Mouse (Mus musculus): ENCODE data around the gene Kdm4b.

Gene Kdm4b

DNA sequence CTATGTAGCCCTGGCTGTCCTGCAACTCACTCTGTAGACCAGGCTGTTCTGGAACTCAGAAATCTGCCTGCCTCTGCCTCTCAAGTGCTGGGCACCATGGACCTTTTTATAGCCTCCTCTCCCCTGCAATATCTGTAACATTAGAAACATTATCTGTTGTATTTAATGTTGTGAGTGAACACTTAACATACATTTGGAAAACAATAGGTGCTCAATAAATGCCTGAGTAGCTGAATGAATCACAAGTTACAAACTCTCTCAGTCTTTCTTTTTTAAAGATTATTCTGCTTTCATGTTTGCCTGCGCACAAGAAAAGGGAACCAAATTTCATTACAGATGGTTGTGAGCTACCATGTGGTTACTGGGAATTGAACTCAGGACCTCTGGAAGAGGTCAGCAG lies 27.6 kb upstream of the Kdm4b start:
- DNase-seq (ENCODE audit: extremely low read depth, low read depth) = no peak

DNA sequence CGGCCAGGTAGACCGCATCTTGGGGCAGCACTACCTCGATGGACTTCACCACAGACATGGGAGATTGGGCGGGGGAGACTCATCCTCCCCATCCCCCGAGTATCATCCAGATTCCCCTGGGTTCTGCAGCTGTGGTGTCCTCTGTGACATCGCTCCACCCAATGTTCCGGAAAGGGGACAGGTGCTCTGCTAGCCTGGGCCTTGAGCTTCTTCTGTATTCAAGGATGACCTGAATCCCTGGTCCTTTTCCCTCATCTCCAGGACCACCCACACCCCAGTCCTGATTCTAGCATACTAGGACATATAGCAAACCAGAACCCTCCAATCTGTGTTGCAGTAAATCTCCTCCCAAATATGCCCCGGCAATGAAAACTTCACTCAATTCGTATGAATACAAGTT lies 25.7 kb upstream of the Kdm4b start, which contains the start of gene Arrdc5:
Gene Arrdc5 (minus strand): TSS at position 101 of the 400 bp plus-strand sequence.
- no peak for DNase-seq (ENCODE audit: extremely low read depth, low read depth)

DNA sequence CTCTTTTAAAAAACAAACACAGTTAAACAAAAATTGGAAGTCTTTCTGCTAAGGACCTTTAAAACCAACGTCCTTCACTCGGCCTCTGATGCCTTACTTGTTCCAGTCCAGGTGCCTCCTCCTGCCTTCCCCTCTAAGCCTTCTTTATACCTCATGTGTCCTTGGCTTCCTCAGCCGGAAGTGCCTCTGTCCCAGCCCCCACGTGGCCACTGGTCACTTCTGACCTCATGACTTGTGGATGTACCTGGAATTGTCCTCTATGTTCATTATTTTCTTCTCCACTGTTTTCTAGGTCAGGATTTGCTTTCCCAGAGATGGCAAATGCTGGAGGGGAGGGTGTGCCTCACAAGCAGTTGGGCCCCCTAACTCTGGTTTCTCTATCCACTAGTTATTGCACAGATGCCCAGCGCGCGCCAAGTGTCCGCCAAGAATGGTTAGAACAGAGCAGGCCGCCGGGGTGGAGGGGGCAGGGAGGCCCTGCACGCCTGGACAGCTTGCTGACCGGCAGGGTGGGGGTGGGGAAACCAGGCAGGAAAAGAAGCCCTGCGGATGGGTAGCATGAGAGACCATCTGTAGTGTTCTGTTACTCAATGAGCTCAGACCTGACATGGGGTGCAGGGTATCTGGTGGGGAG lies 23.4 kb upstream of the Kdm4b start:
- DNase-seq (ENCODE audit: extremely low read depth, low read depth) = no peak

DNA sequence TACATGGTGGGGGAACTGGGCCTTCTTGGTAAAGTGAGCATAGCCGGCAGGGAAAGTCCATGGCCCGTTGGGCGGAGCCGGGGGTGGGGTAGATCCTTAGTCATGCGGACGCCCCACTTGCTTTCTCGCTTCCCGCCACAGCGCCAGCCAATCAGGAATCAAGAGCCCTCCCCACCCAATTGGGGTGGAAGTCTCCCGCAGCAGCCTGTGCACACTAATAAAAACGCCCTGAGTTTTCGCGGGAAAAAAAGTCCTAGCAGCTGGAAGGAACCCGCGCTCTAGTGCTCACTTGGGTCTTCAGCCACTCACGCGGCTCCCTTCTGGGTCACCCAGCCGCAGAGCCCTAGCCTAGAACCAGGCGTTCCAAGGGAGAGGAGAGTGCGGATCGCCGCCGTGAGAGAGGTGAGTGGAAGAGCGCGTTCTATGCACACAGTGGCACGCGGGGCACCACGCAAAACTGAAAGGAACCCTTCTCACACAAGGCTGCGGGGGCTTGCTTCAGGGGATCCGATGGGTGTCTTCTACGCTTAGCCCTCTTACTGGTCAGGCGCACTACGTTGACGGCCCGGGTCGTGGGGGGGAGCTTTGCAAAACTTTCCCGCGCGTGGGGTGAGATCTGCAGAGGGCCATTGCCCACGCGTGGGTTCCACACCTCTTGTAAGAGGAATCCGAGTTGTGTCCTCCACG lies 22.6 kb upstream of the Kdm4b start, which contains the start of gene Uhrf1:
Gene Uhrf1 (plus strand): TSS at position 162 of the 687 bp plus-strand sequence.
- peak; percentile 95 for DNase-seq (ENCODE audit: extremely low read depth, low read depth)

DNA sequence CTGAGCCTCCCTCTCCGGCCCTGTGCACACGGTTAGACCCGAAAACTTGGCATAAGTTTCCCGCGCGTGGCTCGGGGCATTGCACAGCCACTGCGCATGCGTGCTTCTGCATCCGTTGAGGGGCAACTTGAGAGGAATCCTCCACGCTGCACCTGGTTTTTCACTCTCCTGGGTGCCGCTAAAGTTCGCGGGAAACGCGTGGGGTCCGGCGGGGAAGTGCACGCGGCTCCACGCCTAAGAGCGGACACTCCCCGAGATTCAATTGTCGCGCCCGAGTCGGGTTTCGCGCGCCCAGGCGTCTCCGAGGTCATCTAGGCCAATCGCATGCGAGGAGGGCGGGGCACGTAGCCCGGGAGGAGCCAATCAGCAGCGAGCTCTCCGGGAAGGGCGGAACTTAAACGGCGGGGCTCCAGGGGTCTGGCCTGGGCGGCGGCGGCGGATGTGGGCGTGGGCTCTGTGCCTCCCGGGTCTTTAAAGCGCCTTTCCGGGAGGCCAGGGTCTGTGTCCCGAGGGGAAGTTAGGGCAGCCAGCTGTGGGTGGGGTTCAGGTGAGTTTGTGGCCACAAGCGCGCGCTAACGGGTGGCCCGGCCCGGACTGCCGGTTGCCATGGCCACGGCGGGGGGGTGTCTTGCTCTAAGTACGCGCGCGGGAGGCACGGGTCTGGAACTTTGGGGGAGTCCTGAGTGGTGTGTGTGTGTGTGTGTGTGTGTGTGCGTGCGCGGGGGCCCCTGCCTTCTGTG lies 21.8 kb upstream of the Kdm4b start:
- peak; percentile 88 for DNase-seq (ENCODE audit: extremely low read depth, low read depth)

DNA sequence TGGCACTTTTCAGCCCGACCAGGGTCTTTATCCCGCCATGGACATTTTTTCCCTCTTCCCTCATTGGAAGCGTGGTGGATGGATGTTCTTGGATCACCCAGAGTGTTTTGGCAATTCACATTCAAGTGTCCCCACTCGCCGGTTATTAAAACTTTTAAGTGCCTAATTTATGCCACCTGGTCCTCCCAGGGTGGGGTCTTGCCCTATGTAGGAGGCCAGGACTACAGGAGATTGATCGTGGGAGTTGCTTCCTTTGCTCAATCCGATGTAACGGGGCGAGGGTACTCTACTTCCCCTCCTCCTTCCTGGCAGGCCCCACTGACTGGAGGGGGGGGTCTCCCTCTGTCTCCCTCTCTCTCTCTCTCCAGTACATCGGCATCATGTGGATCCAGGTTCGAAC lies 21.1 kb upstream of the Kdm4b start:
- DNase-seq (ENCODE audit: extremely low read depth, low read depth) = no peak

DNA sequence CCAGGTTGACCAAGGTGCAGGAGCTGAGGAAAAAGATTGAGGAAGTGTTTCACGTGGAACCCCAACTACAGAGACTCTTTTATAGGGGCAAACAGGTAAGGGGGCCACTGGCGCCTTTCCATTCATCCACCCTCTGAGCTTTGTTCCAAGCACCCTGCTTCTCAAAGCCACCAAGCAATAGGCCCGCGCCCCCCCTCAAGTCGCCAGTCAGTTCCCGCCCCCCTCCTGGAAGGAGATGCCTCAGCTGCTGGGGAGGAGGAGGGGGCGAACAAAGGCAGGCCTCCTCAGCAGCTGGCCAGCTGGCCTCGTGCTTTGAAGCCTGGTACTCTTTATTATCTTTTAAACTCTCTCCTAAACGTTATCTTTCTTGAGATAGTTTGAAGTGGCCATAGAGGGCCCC lies 20.7 kb upstream of the Kdm4b start:
- no peak for DNase-seq (ENCODE audit: extremely low read depth, low read depth)

DNA sequence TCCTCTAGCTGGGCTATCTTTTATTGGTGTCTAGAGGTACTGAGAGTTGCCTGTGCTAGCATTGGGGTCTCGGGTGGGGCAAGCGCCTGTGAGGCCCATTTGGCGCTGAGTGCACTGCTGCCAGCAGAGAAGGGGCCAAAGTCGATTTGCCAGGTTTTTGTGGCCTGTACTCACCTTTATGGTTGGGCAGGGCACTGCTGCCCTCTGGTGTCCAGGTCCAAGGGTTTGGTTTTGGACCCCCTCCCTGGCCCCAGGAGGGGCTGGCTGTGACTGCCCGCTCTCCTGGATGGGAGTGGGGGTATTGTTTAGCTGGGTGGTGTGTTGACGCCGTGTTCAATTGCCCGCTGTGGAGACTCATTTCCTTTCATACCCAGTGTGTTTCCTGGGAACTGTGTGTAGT lies 20.0 kb upstream of the Kdm4b start:
- no peak for DNase-seq (ENCODE audit: extremely low read depth, low read depth)

DNA sequence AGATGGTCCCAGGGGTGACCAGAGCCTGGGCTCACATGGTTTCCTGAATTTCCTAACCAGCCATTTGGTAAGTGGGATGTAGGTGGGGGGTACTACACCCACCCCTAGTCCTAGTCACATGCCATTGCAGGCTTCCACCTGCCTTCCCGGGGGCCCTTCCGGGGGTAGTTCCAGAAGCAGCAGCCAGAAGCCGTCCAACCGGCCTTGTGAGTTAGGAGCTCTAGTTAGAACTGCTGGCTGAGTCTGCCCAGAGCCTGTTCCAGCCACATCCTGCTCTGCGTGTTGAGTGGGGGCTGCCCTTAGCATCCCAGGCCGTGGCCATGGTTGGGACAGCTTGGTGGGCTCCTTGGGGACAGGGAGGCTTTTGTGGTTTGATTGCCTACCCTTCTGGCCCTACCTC lies 17.8 kb upstream of the Kdm4b start:
- DNase-seq (ENCODE audit: extremely low read depth, low read depth) = no peak

DNA sequence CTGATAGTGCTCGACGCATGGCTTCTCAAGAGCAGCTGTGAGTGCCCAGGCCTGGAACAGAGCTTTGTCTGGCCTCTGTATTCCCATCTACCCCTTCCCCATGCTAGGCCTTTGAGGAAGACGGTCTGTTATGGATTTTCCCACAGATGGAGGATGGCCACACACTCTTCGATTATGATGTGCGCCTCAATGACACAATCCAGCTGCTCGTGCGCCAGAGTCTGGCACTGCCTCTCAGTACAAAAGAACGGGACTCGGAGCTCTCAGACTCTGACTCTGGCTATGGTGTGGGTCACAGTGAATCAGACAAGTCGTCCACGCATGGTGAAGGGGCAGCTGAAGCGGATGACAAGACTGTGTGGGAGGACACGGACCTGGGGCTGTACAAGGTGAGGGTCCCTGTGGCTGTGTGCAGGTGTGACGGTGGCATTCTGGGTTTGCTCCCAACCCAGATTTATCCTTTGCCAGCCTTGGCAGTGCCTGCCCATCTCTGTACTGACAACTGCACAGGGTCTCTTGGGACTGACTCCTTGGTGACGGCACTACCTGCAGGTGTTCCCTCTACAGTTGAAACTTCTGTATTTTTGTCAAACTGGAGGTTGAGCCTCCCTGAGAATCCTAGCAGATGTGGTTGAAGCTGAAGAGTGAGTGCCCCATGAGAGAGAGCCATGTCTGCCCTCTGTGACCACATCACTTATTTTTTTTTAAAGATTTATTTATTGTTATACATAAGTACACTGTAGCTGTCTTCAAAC lies 16.5 kb upstream of the Kdm4b start:
- no peak for DNase-seq (ENCODE audit: extremely low read depth, low read depth)

DNA sequence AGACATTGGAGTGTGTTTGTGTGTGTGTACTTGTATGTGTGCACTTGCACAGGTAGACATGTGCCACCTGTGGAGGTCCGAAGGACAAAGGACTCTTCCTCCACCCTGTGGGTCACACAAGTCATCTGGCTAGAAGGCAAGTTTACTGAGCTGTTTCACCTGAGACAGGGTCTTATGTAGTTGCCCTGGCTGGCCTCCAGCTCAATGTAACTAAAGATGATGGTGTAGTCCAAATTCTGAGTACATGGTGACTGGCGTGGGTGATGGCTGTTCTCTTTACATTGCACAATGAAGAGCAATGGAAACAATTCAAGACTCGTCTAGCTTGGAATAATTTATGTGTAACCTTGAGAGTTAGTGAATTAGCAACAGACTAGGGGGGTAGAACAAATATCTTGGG lies 1.4 kb upstream of the Kdm4b start:
- no peak for DNase-seq (ENCODE audit: extremely low read depth, low read depth)

DNA sequence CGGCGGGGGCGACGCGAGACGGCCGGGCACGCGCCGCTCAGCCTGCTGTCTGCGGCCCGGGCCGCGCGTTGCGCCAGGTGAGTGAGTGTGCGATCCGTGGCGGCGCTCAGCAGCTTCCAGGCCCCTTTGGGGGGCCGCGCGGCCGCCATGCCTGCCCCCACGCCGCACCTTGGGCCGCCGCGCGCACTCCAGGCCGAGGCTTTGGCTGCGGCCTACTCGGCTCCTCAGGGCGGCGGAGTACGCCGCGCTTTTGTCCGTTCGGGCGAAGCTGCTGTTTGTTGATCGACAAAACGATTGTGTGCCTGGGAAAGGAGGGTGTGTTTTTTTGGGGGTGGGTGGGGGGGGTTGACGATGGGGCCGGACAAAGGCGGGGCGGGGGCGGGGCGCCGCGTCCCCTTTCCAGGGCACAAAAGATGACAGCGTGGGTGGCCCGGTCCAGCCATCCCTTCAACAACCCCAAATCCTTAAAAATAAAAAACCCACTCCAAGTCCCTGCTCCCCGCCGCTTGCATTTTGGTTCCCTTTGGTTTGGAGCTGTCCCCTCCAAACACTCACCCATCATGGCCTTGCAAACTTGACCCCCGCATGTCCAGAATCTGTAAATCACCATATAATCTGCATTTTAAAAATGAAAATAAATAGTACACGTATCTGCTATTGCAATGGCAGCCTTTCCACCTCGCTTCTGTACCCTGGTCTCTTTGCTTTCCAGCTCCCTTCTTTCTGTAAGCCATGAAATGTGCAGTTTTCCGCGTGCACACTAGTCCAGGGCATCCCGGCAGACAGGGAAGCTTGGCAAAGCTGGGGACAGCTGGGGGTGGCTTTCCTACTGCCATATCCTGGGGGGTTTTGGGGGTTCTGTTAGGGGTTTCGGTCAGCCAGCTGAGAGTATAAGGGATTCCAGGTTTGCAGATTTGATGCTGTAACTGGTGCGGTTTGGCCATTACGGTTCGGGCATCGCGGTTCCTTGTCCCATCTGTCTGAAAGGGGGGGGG lies 588 bp downstream of the Kdm4b start:
- DNase-seq (ENCODE audit: extremely low read depth, low read depth) = no peak

DNA sequence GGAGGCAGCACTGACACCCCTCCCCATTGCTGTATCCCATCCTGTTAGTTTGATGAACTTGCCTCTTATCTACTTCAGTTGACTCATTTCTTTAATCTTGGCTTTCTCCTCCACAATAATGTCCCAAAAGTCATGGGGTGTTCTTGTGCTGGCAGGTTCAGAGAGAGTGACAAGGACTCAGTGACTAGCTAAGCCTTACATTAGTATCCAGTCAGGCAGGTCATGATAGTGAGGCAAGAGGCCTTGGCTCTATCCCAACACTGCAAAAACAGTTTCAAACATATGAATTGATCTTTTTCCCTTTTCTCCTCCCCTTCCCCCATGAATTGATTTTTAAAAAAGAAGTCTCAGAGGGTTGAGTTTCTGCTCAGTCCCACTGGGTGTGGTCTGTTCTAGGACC lies 3.4 kb downstream of the Kdm4b start:
- DNase-seq (ENCODE audit: extremely low read depth, low read depth) = no peak

DNA sequence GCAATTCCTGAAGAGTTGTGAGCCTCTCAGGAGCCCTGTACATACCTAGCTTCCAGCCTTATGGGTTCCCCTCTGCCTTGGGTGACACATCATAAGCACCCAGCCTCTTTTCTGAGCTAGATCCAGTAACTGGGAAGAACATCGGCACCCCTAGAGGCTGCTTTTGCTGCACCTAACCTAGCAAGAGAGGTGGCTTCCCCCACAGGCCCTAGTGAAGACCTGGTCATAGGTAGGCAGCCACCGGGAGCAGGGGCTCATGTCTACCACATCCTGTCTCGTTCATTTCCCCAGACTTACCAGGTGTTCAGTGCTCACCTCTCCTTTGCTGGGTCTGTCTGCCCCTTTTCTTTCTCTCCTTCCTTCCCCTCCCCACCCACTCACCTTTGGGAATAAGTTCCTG lies 4.5 kb downstream of the Kdm4b start:
- DNase-seq (ENCODE audit: extremely low read depth, low read depth) = no peak

DNA sequence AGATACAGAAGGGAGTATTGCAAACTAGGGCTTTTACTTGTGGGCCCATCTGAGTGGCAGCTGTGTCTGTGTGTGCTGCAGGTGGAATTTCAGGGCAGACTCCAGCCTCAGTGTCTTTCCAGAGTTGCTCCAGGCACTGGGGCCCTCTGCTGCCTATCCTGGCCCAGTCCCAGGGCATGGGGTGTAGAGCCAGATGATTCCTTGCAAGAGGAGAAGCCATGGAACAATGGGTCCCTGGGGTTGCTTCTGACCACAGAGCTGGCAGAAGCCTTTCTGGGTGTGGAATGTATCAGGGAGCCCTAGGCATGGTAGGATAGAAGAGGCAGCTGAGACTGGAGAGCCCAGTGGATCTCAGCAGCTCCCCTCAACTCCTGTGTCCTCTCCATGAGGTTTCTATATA lies 5.4 kb downstream of the Kdm4b start:
- no peak for DNase-seq (ENCODE audit: extremely low read depth, low read depth)

DNA sequence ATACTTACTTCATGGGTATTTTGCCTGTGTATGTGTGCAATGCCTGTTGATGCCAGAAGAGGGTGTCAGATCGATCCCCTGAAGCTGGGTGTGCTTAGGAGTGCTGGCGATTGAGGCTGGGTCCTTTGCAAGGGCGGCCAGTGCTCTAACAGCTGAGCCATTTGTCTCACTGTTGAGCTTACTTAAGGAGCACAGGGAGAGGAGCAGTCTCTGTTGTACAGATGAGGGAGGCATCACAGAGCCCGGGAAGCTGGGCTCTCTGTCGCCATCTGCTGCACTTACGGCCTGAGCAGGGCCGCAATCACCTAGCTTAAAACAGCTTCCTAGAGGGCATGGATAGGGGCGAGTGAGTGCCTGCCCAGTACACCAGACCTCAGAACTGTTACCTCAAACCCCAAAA lies 7.1 kb downstream of the Kdm4b start:
- DNase-seq (ENCODE audit: extremely low read depth, low read depth) = no peak

DNA sequence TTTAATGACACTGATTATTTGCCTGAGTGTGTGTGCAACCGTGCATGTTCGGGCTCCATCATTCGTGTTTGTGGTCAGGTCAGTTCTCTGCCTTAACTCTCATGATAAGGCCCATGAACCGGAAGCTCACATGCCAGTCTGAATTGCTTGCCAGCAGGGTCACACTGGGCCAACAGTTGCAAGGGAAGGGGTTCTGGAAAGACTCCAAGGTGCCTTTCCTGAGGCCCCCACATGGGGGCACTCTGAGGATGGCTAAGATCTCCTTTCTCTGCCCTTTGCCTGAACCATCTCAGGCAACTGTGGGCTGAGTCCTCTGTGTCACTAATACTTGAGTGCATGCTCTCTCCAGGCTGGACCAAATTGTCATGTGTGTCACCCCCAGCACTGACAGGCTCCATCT lies 11.3 kb downstream of the Kdm4b start:
- DNase-seq (ENCODE audit: extremely low read depth, low read depth) = peak; percentile 36

DNA sequence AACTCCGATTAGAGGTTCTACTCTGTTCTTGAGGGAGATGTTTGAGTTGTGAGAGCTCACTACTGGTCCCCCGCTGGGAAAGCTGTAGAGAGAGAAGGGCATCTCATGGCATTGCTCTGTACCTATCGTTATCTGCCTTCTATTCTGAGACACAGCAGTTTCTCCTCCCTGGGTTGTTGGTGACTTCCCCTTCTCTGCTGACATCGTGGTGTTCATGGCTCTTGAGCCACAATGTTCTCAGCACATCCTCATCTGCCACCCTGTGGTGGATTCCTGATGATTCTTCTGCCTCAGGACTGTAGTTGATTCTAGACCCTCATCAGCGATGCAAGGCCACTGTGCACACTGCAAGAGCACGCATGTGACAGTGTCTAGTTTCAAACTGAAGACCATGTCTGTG lies 11.9 kb downstream of the Kdm4b start:
- DNase-seq (ENCODE audit: extremely low read depth, low read depth) = peak; percentile 76

DNA sequence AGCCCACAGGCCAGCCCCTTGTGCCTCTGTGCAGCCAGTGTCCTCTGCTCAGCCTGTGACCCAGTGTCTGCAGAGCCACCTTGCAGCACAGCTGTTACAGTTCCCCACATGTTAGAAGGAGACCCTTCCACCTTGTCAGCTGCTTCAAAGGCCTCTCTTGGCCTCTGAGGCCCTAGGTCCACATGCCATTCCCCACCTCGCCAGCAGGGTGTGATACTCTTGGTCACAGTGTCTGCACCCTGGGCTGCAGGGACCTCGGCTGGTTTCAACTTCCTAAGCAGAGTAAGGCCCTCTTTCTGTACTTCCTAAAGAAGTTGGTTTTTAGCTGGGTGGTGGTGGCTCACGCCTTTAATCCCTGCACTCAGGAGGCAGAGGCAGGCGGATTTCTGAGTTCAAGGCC lies 13.0 kb downstream of the Kdm4b start:
- DNase-seq (ENCODE audit: extremely low read depth, low read depth) = peak; percentile 24

DNA sequence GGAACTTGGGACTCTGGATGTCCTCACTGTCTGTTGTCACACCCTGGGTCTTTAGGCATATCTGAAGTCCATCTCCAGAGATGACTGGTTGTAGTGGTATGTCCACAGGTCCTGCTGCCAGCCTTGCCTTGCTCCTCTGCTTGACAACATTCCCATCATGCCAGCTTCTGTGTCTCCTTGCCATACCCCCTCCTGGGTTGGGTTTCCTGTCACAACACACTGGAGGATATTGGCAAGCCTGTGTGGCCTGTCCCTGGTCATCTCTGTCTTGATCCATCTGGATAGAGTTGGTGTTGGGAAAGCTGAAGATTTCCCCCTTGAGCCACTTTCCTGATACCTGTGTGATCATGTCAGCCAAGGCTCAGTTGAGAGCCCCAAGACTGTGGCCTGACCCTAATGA lies 14.9 kb downstream of the Kdm4b start:
- no peak for DNase-seq (ENCODE audit: extremely low read depth, low read depth)

DNA sequence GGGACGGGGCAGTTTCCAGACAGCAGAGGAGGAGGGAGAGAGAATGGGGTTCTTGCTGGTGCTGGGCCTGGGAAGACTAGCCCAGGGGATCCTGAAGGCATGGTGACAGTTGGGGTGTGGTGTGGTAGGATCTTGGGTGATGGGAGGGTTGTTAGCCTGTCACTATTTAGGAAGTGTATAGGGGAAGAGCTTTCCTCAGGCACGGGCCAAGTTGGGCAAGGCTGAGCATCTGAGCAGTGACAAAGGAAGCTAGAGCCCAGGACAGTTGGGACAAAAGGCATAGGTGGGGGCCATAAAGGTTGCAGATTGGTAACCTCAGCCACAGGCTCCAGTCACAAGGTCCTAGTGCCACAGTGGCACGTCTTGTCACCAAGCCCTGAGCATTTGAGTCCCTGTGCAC lies 17.6 kb downstream of the Kdm4b start:
- no peak for DNase-seq (ENCODE audit: extremely low read depth, low read depth)
